Mouse (Mus musculus) cerebellum, adult 2 months (tissue): Measurements from ENCODE around the gene Ykt6. TPM values are rescaled to one million over a fixed set of nuclear protein-coding genes. Genes with fewer than 3 reads are reported as not detected.

Experiments used
- DNase-seq, 2 experiments: peaks; one replicate each; pipeline ENCODE4 v3.0.0; 2021
- H3K27ac ChIP-seq: fragments of 200-500 bp; 2 replicates; pipeline ENCODE4 v1.5.1; 2012; ENCODE audit warnings: low read length, control low read depth, inconsistent platforms; ENCODE audit not compliant: insufficient read depth
- H3K27me3 ChIP-seq: fragments of 200-500 bp; 2 replicates; pipeline ENCODE4 v1.6.1; 2012; ENCODE audit warnings: inconsistent platforms, mild to moderate bottlenecking, low read length, moderate library complexity; ENCODE audit not compliant: control insufficient read depth, insufficient read depth
- H3K4me1 ChIP-seq: fragments of 200-500 bp; 2 replicates; pipeline ENCODE4 v1.6.1; 2011; ENCODE audit warnings: low read length; ENCODE audit not compliant: control insufficient read depth, insufficient read depth
- H3K4me3 ChIP-seq: fragments of 200-500 bp; replicated peaks from 2 replicates; pipeline ENCODE3; 2011; ENCODE audit warnings: mild to moderate bottlenecking, low read depth, low read length, control low read depth; ENCODE audit not compliant: insufficient read depth
- CTCF ChIP-seq: fragments of 200-500 bp; IDR thresholded peaks from 2 replicates; pipeline ENCODE4 v1.5.1; 2011; ENCODE audit warnings: low read depth, mild to moderate bottlenecking, control low read depth, low read length, moderate library complexity, borderline replicate concordance; ENCODE audit not compliant: insufficient read depth
- POLR2A ChIP-seq: fragments of 200-500 bp; IDR thresholded peaks from 2 replicates; pipeline ENCODE4 v1.6.1; 2011; ENCODE audit warnings: low read length, control low read depth, borderline replicate concordance; ENCODE audit not compliant: insufficient read depth
- WGBS: fragments of 180-500 bp; shearing (Covaris S2); methylation state at CpG from one replicate; pipeline ENCODE4 v1.1.7; 2018; 5-methylcytosine and 5-hydroxymethylcytosine counted together
- polyA plus RNA-seq: library from polyadenylated mRNA; depleted of rRNA; stranded (reverse); fragments of >200 nt; gene quantifications from 2 replicates; pipeline ENCODE4 v1.2.3, GENCODE M21; 2012

The Ykt6 gene
- polyA plus RNA-seq, 1 experiment, result 54.9 TPM

GRCm38 (mm10) chr11:5975068-5975467 is 19.6 kb downstream of the Ykt6 start:
- Histone ChIP-seq H3K4me3 (no peak overlapping the region), H3K27ac (no peak overlapping the region), H3K27me3 (no peaks in the 10 kb centered on the region), H3K4me1 (peaks cover 23% of the 10 kb centered on the region)
- 73% methylated on average over 2 of the region's 2 CpGs for WGBS
- TF ChIP-seq CTCF (no peak), POLR2A (no peak)
- DNase-seq, result no peak

- Histone ChIP-seq H3K27me3 (no peaks in the 10 kb centered on the region), H3K4me1 (peaks cover 33% of the 10 kb centered on the region), H3K4me3 (no peak overlapping the region), H3K27ac (no peak overlapping the region)
- DNase-seq, result peak in 1 of 2 experiments; percentile 62
- WGBS, result 8% methylated on average over 9 of the region's 9 CpGs
- TF ChIP-seq POLR2A (no peak), CTCF (no peak)
Observed at GRCm38 (mm10) chr11:5976106-5976505, 20.6 kb downstream of the Ykt6 start.

GRCm38 (mm10) chr11:5979088-5979487 is 23.6 kb downstream of the Ykt6 start:
- no peak for DNase-seq
- Histone ChIP-seq H3K27ac (peak overlapping the region; percentile 7; the same call in 1 of the 2 replicates), H3K27me3 (no peaks in the 10 kb centered on the region), H3K4me3 (no peak overlapping the region), H3K4me1 (peaks cover 57% of the 10 kb centered on the region)
- WGBS, result 64% methylated on average over 7 of the region's 7 CpGs
- TF ChIP-seq POLR2A (no peak), CTCF (peak; percentile 55; the same call in 1 of the 2 replicates)

- Histone ChIP-seq H3K4me1 (peaks cover 66% of the 10 kb centered on the region), H3K4me3 (no peak overlapping the region), H3K27me3 (no peaks in the 10 kb centered on the region), H3K27ac (0 out of 2 replicates have a peak overlapping the region, but pooled peaks have one; percentile 40)
- TF ChIP-seq CTCF (no peak), POLR2A (no peak)
- 56% methylated on average over 2 of the region's 2 CpGs for WGBS
- no peak for DNase-seq
Observed at GRCm38 (mm10) chr11:5980108-5980507, 24.6 kb downstream of the Ykt6 start.

GRCm38 (mm10) chr11:5980561-5980960 is 25.1 kb downstream of the Ykt6 start:
- Histone ChIP-seq H3K4me3 (no peak overlapping the region), H3K27me3 (no peaks in the 10 kb centered on the region), H3K4me1 (peaks cover 69% of the 10 kb centered on the region), H3K27ac (peak overlapping the region; percentile 40)
- no peak for TF ChIP-seq POLR2A
- TF ChIP-seq CTCF, result no peak
- peak in 1 of 2 experiments; percentile 57 for DNase-seq
- WGBS, result 33% methylated on average over 8 of the region's 8 CpGs

GRCm38 (mm10) chr11:5981323-5981722 is 25.8 kb downstream of the Ykt6 start:
- 24% methylated on average over 7 of the region's 7 CpGs for WGBS
- H3K27ac ChIP-seq, result 0 out of 2 replicates have a peak overlapping the region, but pooled peaks have one; percentile 40
- TF ChIP-seq POLR2A, result no peak
- TF ChIP-seq CTCF, result no peak

GRCm38 (mm10) chr11:5983629-5984028 is 28.1 kb downstream of the Ykt6 start:
- no peaks in the 10 kb centered on the region for H3K27me3 ChIP-seq
- TF ChIP-seq CTCF, result no peak
- no peak for TF ChIP-seq POLR2A
- H3K4me3 ChIP-seq, result no peak overlapping the region
- WGBS, result 40% methylated on average over 5 of the region's 5 CpGs
- peak overlapping the region; percentile 84 for H3K27ac ChIP-seq
- peaks cover 63% of the 10 kb centered on the region for H3K4me1 ChIP-seq
- peak; percentile 81 to 88 for DNase-seq

More at GRCm38 (mm10) chr11:5981323-5981722, 25.8 kb downstream of the Ykt6 start:
- peak in 1 of 2 experiments; percentile 39 for DNase-seq
- Histone ChIP-seq H3K4me1 (peaks cover 71% of the 10 kb centered on the region), H3K27me3 (no peaks in the 10 kb centered on the region), H3K4me3 (no peak overlapping the region)

GRCm38 (mm10) chr11:5988126-5988525 is 32.6 kb downstream of the Ykt6 start:
- Histone ChIP-seq H3K4me3 (no peak overlapping the region), H3K27me3 (no peaks in the 10 kb centered on the region), H3K4me1 (peaks cover 61% of the 10 kb centered on the region), H3K27ac (no peak overlapping the region)
- WGBS, result 84% methylated on average over 10 of the region's 10 CpGs
- TF ChIP-seq CTCF (no peak), POLR2A (no peak)
- DNase-seq, result no peak
